Mouse (Mus musculus): Measurements from ENCODE around the gene Olfr310.

Olfr310 gene

DNA sequence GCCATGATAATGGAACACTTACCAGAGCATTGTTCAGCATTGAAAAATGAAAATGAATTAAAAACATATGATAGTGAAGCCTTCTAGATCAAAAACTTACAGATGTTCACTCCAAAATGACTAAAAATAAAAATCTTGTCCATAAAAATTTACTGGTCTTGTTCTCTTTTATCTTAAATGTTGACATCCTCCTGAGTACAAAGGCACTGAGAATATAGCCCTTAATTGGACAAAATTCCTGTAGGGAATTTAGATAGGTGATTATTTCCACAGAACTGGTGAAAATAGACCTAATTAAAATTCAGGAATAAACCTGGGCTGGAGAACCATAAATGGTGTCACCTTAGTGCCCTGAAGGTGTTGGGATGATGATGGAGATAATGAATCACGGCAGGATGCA, at the start of gene Olfr310:
Gene Olfr310, minus strand, starts transcription at position 101 of the 400 bp plus-strand sequence.
- CTCF ChIA-PET = no interaction called here

DNA sequence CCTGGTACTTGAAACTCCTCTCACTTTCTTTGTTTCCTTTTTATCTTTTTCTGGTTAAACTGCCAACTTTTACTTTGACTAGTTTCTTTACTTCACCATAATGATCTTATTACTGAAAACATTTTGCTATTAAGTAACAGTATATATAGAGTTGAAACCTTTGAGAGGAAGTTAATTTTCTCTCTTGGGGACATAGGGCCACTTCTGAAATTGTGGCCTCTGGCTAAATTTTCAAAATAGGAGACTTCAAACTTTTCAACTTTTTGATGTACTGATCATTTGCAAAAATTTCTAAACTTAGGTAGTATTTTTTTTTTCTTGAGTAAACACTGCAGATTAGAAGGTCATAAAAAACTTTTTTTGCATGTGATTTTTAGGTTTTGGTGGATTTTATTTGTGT, 48.6 kb upstream of the Olfr310 start, which contains the start of gene Olfr308:
Gene Olfr308, minus strand, starts transcription at position 101 of the 400 bp plus-strand sequence.
- CTCF ChIA-PET = no interaction called here

DNA sequence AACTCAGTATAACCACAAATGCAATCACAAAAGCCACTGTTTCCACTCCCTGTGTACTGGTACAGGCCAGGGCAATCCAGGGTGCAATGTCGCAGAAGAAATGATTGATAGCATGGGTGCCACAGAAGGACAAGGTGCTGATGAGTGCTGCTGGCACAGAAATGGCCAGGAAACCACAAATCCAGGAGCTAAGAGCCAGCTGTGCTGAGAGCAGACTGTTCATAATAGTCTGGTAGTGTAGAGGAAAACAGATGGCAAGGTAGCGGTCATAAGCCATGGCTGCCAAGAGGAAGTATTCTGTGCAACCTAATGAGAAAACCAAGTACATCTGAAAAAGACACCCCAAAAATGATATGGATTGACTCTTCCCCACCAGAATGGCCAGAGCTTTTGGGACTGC, 44.4 kb upstream of the Olfr310 start:
- CTCF ChIA-PET = no interaction called here

DNA sequence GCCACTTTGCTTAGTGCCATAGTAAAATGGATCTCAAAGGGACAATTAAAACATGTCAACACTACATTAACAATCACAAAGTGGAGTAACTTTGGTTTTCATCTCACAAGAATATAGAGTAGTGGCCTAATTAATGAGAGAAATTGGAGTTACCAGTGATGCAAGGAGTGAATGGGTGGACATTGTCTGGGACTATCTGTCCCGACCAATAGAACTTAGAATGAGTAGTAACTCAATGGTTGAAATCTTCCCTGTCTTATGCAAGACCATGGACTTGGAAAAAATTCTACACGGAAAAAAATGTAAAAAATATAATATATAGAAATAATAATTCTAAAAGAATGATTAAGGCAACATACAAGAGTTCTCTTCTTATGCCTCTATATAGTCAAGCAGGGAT, 36.6 kb upstream of the Olfr310 start, which contains the start of gene Olfr309:
Gene Olfr309, minus strand, starts transcription at position 101 of the 400 bp plus-strand sequence.
- CTCF ChIA-PET = no interaction called here

DNA sequence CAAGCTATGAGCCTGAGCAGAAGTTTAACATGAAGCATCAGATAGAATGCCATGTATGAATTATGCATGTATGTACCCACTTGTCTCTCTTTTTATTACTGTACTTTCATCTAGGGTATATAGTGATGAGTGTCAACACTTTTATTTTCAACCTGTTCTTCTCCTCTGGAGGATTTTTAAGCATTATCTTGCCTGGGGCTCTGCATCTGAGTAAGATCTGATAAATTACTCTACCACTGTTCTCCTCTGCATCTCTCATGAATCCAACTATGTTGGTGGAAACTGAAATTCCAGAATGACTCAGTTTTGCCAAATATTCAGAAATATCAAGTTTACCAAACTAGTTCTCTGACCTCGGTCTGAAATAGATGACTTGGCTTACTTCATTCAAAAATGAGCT, 30.8 kb downstream of the Olfr310 start, which contains the start of gene Vmn2r76:
Gene Vmn2r76, minus strand, starts transcription at position 101 of the 400 bp plus-strand sequence.
- CTCF ChIA-PET = no interaction called here

Data from spleen, embryonic (tissue).